Mouse (Mus musculus): ENCODE data around the gene Nup54.

Nup54 gene

GRCm38 (mm10) chr5:92413271-92413981 lies 21.6 kb downstream of the Nup54 start:
- DNase-seq (ENCODE audit: low spot score) = no peak

DNA sequence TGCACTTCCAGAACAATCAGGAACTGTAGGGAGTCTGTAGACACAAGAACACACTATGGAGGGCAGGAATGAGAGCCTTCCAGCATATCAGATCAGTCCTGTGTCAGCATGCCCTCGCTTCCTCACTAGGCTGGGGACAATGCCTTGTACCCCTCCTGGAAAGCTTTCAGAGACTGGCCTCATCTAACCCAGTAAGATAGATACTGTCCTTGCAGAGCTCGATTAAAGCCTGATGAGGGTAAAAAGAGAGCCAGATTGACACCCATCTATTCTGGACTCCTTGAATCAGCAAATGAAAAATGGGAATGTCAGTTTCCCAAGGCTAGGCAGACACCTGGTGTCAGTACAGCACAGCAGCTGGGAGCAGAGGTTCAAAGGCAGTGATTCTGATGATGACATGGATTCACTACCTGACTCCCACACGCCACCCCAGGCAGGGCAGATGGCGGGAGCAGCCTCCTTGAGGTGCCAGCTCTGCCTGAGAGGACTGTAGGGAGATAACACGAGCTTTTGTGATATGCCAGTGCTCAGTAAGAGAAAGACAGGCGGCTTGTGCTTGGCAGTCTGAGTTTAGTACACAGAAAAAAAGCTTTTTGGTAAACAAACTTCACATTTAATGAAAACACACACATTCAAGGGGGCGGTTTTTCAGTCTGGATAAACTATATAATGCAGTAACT lies 23.4 kb downstream of the Nup54 start:
- DNase-seq (ENCODE audit: low spot score) = no peak

- no peak for DNase-seq (ENCODE audit: low spot score)
Observed at GRCm38 (mm10) chr5:92410486-92410885, 24.5 kb downstream of the Nup54 start.

- no peak for DNase-seq (ENCODE audit: low spot score)
Observed at GRCm38 (mm10) chr5:92409361-92410155, 25.5 kb downstream of the Nup54 start.

DNA sequence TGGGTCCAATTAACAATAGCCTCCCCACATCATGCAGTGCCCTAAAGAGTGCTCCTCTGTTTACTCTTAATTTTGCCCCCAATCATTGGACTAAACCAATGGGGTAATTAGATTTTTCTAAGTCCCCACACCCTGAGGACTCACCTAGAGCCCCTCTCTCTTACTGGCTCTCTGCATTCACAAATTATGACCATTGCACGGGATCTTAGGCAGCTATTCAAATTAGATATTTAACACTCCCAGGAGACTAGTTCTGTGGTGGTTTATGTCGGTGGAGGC lies 30.7 kb downstream of the Nup54 start:
- no peak for DNase-seq (ENCODE audit: low spot score)

- no peak for DNase-seq (ENCODE audit: low spot score)
Observed at GRCm38 (mm10) chr5:92403562-92404399, 31.2 kb downstream of the Nup54 start.

DNA sequence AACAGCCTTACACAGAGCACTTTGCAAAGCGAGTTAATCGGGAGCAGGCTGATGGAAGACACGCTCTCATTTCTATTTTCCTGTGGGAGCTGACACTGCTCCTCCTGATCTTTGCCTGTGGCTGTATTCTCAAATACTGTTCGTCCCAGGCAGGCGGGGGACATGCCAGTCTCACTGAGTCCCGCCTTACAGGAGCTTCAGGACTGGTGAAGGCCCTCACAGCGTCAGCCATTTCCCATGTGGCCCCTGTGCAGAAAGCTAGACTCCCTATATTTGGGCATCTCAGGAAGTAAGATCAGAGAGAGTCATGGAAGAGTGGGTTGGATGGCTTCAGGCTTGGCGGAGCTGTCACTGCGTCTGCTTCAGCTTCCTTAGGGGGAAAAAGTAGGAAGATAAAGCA lies 32.2 kb downstream of the Nup54 start:
- DNase-seq (ENCODE audit: low spot score) = no peak

GRCm38 (mm10) chr5:92398153-92398552 lies 36.9 kb downstream of the Nup54 start:
- DNase-seq (ENCODE audit: low spot score) = peak; percentile 87

- DNase-seq (ENCODE audit: low spot score) = no peak
Observed at GRCm38 (mm10) chr5:92396476-92396875, 38.5 kb downstream of the Nup54 start.

DNA sequence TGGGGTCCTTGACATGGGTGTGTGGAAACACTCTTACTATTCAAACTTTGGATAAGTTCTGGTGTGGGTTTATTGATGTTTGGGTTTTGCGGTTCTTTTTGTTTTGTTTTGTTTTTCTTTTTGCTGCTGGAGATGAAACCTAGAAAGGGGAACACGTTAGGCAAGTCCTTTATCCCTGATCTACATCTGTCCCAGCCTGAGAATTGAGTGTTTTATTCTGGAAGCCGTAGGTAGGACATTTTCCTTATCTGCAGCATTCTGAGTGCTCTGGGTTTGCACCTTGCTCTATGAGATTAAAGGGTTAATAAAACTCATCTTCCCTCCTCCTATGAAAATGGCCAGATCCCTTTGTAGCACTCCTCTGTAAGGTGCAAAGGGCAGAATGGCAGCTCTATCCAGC lies 39.3 kb downstream of the Nup54 start:
- no peak for DNase-seq (ENCODE audit: low spot score)

GRCm38 (mm10) chr5:92393863-92394262 lies 41.2 kb downstream of the Nup54 start:
- no peak for DNase-seq (ENCODE audit: low spot score)

DNA sequence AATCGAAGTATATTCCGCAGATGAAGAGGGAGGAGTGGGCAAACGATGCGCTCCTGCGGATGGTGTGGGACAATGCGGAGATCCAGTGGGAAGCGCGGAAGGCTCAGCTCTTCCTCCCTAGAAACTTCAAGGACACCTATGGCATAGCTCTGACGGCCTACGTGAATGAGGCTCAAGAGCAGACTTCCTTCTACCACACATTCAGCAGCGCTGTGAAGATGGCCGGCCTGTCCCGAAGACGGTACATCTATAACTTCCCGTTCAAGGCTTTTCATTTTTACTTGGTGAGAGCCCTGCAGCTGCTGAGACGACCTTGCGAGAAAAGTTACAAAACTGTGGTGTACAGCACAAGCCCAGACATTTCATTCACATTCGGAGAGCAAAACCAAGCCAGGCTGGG lies 42.5 kb downstream of the Nup54 start:
- DNase-seq (ENCODE audit: low spot score) = no peak

DNA sequence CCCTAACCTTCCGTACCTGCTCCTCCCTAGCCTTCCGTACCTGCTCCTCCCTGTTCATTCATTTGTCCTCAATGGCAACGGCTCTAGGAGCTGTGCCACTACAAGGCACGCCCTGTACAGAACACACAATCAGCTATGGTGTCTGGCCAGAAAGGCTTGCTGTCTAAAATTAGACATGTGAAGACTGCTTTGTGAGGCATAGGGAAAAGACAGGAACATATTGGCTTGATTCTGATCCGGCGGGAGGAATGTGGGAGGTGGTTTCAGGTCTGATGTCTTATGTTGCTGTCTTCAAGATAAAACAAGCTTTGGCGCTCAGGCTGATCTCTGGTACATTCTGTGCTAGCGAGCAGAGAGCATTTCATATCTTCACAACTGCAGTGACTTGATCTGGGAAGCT lies 44.4 kb downstream of the Nup54 start:
- no peak for DNase-seq (ENCODE audit: low spot score)

GRCm38 (mm10) chr5:92389977-92390376 lies 45.0 kb downstream of the Nup54 start:
- no peak for DNase-seq (ENCODE audit: low spot score)

DNA sequence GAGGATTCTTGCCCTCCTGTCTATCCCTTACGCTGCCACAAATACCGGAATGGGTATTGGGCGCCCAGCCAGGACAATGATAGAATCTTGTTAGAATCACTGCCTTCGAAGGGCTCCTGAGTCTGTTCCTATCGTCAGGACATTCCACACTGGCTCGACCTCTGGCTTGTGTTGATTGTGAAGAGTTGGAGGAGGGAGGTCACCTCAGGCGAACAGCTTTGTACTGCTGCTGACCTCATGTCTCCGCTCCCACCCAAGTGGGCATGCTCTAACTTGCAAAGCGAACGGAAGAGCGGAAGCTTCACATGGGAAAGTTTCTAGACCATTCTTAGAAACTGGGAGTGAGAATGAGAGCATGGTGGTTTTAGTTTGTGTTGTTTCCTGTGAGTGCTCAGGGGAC lies 47.6 kb downstream of the Nup54 start:
- DNase-seq (ENCODE audit: low spot score) = peak; percentile 60

GRCm38 (mm10) chr5:92386643-92387042 lies 48.4 kb downstream of the Nup54 start:
- no peak for DNase-seq (ENCODE audit: low spot score)

DNA sequence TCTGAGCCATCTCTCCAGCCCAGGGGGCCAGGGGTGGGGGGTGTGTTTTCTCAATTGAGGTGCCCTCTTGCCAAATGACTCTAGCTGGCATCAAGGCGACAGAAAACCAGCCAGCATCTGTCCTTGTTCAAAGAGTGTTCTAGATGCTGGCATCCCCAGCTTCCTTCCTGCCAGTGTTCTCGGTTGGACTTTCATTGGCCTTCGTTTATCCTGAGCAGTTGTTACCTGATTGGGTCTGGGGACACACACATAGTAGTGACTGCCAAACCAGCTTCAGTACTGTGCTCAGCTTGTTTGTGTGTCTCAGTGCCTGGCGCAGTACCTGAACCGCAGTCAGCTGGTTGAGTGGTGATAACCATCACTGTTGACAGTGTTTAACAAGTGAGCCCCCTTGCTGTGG lies 48.9 kb downstream of the Nup54 start:
- no peak for DNase-seq (ENCODE audit: low spot score)

GRCm38 (mm10) chr5:92384855-92385254 lies 50.2 kb downstream of the Nup54 start:
- no peak for DNase-seq (ENCODE audit: low spot score)

DNA sequence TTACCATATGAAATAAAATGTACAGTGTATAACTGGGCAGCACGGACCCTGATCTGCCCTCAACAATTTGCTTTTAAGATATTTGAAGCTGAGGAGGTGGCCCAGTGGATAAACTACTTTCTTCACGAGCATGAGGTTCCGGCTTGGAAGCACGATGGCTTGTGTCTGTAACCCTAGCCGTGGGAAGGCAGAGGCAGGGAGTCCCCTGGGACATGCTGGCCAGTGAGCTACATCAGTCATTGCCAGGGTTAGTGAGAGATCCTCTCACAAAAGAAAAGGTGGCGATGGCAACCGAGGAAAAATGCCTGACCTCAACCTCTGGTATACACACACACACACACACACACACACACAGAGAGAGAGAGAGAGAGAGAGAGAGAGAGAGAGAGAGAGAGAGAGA lies 51.3 kb downstream of the Nup54 start:
- no peak for DNase-seq (ENCODE audit: low spot score)

DNA sequence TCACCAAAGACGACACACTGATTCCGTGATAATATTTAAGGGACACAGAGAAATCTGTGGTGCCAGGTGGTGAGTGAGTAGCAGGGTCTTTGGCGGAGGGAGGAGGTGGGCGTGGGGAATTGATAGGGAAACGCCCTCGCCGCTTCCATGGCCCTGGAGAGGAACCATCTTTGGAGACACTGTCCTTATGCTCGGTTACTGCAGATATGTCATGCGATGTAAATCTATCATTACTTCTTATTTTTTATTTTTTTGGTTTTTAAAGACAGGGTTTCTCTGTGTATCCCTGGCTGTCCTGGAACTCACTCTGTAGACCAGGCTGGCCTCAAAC lies 52.7 kb downstream of the Nup54 start:
- DNase-seq (ENCODE audit: low spot score) = no peak

- peak; percentile 84 for DNase-seq (ENCODE audit: low spot score)
Observed at GRCm38 (mm10) chr5:92381550-92382348, 53.3 kb downstream of the Nup54 start.

Data from urinary bladder, postnatal 14 days (tissue).